In the genomic region with DNA sequence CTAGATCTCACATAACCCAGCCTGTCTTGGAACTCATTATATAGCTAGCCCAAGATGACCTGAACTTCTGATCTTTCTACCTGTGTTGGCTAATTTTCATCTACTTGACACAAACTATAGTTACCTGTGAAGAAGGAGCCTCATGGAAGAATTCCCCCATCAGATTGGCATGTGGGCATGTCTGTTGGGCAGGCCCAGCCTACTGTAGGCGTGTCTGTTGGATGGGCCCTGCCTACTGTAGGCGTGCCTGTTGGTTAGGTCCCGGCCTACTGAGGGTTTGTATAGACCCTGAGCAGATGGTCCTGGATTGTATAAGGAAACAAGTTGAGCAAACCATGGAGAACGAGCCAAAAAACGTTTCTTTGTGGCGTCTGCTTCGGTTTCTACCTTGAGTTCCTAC, we compare ENCODE assay signal across 22 mouse cellular contexts. TPM values are rescaled to one million over a fixed set of nuclear protein-coding genes. Genes with fewer than 3 reads are reported as not detected.
A peak's percentile ranks its signal among the peaks of the same experiment; 100 is the strongest.
DNase-seq lines count a peak whose midpoint lies in the region; ATAC-seq and TF ChIP-seq lines count a peak whose summit lies in the region.
"Had no signal": no experiment of that assay in that cellular context is flagged by ENCODE, and none has a peak within 500 bp of the region (broad histone marks: within the 10 kb centered on the region; RNA-seq: fewer than 3 reads in every experiment).

No protein-coding gene starts in this region.

- peaks cover 9% of the 10 kb centered on the region for H3K4me1 ChIP-seq in forebrain, embryonic 13.5 days
- H3K4me1 ChIP-seq: embryonic facial prominence, embryonic 10.5 days had no signal

- no peak overlapping the region for H3K27ac ChIP-seq in forebrain, embryonic 13.5 days
- H3K27ac ChIP-seq: embryonic facial prominence, embryonic 10.5 days; embryonic facial prominence, embryonic 12.5 days had no signal

- no peaks in the 10 kb centered on the region for H3K27me3 ChIP-seq in myocyte (ENCODE audit: control insufficient read depth, insufficient read depth, insufficient read length)
- H3K27me3 ChIP-seq in forebrain, embryonic 13.5 days, result no peaks in the 10 kb centered on the region
- H3K27me3 ChIP-seq: embryonic facial prominence, embryonic 12.5 days; Patski had no signal

- DNase-seq in 416B (ENCODE audit: low read depth) (peak; percentile 95), R1 (ENCODE audit: low read depth, low spot score) (peak; percentile 78), ZHBTc4 (ENCODE audit: low read depth, low spot score) (peak; percentile 83)
- DNase-seq in adrenal gland, adult 2 months, result no peak
- no peak for DNase-seq in frontal cortex, postnatal 10 days (ENCODE audit: low spot score in 2 of 2)
- DNase-seq in frontal cortex, postnatal 25 days (ENCODE audit: low spot score in 2 of 2), result no peak
- DNase-seq: adrenal gland, adult 8-10 months; adrenal gland, postnatal 14 days; adrenal gland, postnatal 36 days; cerebellum, adult 11-12 months; cerebellum, adult 2 months; cerebellum, adult 9-10 months; cerebellum, postnatal 10 days; cerebellum, postnatal 25 days had no signal

- no peaks in the 10 kb centered on the region for H3K9me3 ChIP-seq in forebrain, embryonic 13.5 days (replicated peaks)
- H3K9me3 ChIP-seq: G1E had no signal

- 83% methylated on average over 7 of the region's 7 CpGs for WGBS in forebrain, embryonic 13.5 days

- no peak overlapping the region for H3ac ChIP-seq in myocyte (ENCODE audit: control insufficient read depth, insufficient read length)

- TF ChIP-seq POLR2A in myocyte (IDR thresholded peaks at IDR 0.05; ENCODE audit: insufficient read length, low read depth), result no peak

- peak overlapping the region; percentile 74 for H3K4me2 ChIP-seq in myocyte (ENCODE audit: low read depth)
- no peak overlapping the region for H3K4me2 ChIP-seq in forebrain, embryonic 13.5 days
- H3K4me2 ChIP-seq: embryonic facial prominence, embryonic 12.5 days had no signal

- no peak for ATAC-seq in forebrain, embryonic 13.5 days
- ATAC-seq: forebrain, embryonic 14.5 days; forebrain, embryonic 16.5 days; Patski had no signal

- no peak overlapping the region for H3K4me3 ChIP-seq in myocyte
- no peak overlapping the region for H3K4me3 ChIP-seq in forebrain, embryonic 13.5 days
- H3K4me3 ChIP-seq: embryonic facial prominence, embryonic 10.5 days; embryonic facial prominence, embryonic 12.5 days had no signal

- no peaks in the 10 kb centered on the region for H3K79me2 ChIP-seq in myocyte (ENCODE audit: control insufficient read depth, insufficient read depth)

- H3K36me3 ChIP-seq in myocyte (ENCODE audit: control insufficient read depth, insufficient read depth), result no peaks in the 10 kb centered on the region
- no peaks in the 10 kb centered on the region for H3K36me3 ChIP-seq in forebrain, embryonic 13.5 days (ENCODE audit: poor library complexity, severe bottlenecking)
- H3K36me3 ChIP-seq: embryonic facial prominence, embryonic 10.5 days; embryonic facial prominence, embryonic 12.5 days; G1E had no signal

- no peak overlapping the region for H3K9ac ChIP-seq in forebrain, embryonic 13.5 days
- H3K9ac ChIP-seq: embryonic facial prominence, embryonic 12.5 days had no signal

TF ChIP-seq in myocyte, 11 proteins besides CTCF, POLR2A, EP300 and RAD21:
- no peak for TF ChIP-seq TCF3 (IDR thresholded peaks at IDR 0.05; ENCODE audit: insufficient read length, low read depth)
- no peak for TF ChIP-seq MYOD1 (IDR thresholded peaks at IDR 0.05; ENCODE audit: control insufficient read depth in 1 of 3, insufficient read length in 2 of 3, low read depth in 2 of 3)
- TF ChIP-seq CEBPB (IDR thresholded peaks at IDR 0.05; ENCODE audit: insufficient read depth, poor library complexity, severe bottlenecking), result no peak
- TF ChIP-seq POLR2AphosphoS2 (IDR thresholded peaks at IDR 0.05; ENCODE audit: insufficient read length, low read depth), result no peak
- TF ChIP-seq MYOG (IDR thresholded peaks at IDR 0.05; ENCODE audit: control insufficient read depth in 1 of 3, insufficient read depth in 1 of 3, insufficient read length in 2 of 3, low read depth in 2 of 3), result no peak
- no peak for TF ChIP-seq TCF12 (IDR thresholded peaks at IDR 0.05; ENCODE audit: insufficient read depth, poor library complexity, severe bottlenecking)
- TF ChIP-seq SRF (IDR thresholded peaks at IDR 0.05; ENCODE audit: control insufficient read depth, insufficient read length, low read depth), result no peak
- TF ChIP-seq USF1 (IDR thresholded peaks at IDR 0.05; ENCODE audit: low read depth), result no peak
- no peak for TF ChIP-seq MAX (IDR thresholded peaks at IDR 0.05; ENCODE audit: low read depth)
- no peak for TF ChIP-seq REST (IDR thresholded peaks at IDR 0.05; ENCODE audit: insufficient read depth, insufficient read length)
- no peak for TF ChIP-seq E2F4 (IDR thresholded peaks at IDR 0.05; ENCODE audit: insufficient read depth)

RNA-seq across cellular contexts. Expression of a gene that starts 24.3 kb away (rescaled TPM):
- polyA plus RNA-seq in myocyte (2012; fragmentation: generic; extraction: Trizol), result 2.6 TPM
- total RNA-seq in adrenal gland, adult 2 months (2021), result 10 to 100 TPM; 13.7 to 21.8 TPM
- polyA plus RNA-seq in adrenal gland, adult 2 months (2012; rRNA removed), result 12.8 and 13.0 TPM in 2 replicates
- 0.27 and 0.37 TPM in 2 replicates for polyA plus RNA-seq in forebrain, embryonic 13.5 days (2015; fragmentation: Nextera tagmentation; extraction: Ambion mirVana)

Comparison
In these comparisons a context has a peak if more than half of its experiments do, and no peak if none do; other contexts are left out.
1. DNase-seq: peak in 416B (single experiment), R1 (single experiment) and ZHBTc4 (single experiment); none in adrenal gland, adult 2 months (single experiment), frontal cortex, postnatal 10 days (0 of 2) and frontal cortex, postnatal 25 days (0 of 2).